Mouse (Mus musculus) right cerebral cortex, postnatal 4 days (tissue): ENCODE measurements at regions not wholly inside any gene's neighbourhood (a gene's known extent, or its start where the extent isn't known, plus 50 kb on each side); places are given as distances from the start of the nearest gene placed in this dataset.

Source experiments
- DNase-seq: peaks from one replicate; pipeline ENCODE4 v3.0.0-alpha.2; 2022

GRCm38 (mm10) chr13:112044372-112044771, 235.6 kb upstream of the Map3k1 start:
- no peak for DNase-seq

- DNase-seq, result no peak
These were observed 237.7 kb upstream of the Map3k1 start for GRCm38 (mm10) chr13:112046247-112047211.

GRCm38 (mm10) chr13:112047408-112047807, 238.6 kb upstream of the Map3k1 start:
- no peak for DNase-seq

GRCm38 (mm10) chr13:112047874-112048273, 239.1 kb upstream of the Map3k1 start:
- no peak for DNase-seq

- no peak for DNase-seq
These were observed 239.5 kb upstream of the Map3k1 start for GRCm38 (mm10) chr13:112048327-112048726.

GRCm38 (mm10) chr13:112050892-112051291, 237.4 kb upstream of the Ankrd55 start:
- no peak for DNase-seq

- DNase-seq, result no peak
These were observed 236.2 kb upstream of the Ankrd55 start for GRCm38 (mm10) chr13:112052011-112052410.

- no peak for DNase-seq
These were observed 235.8 kb upstream of the Ankrd55 start for GRCm38 (mm10) chr13:112052456-112052855.

GRCm38 (mm10) chr13:112054879-112055371, 233.3 kb upstream of the Ankrd55 start:
- DNase-seq, result no peak

GRCm38 (mm10) chr13:112058218-112058617, 230.0 kb upstream of the Ankrd55 start:
- no peak for DNase-seq

- DNase-seq, result no peak
These were observed 229.5 kb upstream of the Ankrd55 start for GRCm38 (mm10) chr13:112058771-112059170.

GRCm38 (mm10) chr13:112062024-112062423, 226.2 kb upstream of the Ankrd55 start:
- DNase-seq, result no peak

GRCm38 (mm10) chr13:112063409-112064111, 224.7 kb upstream of the Ankrd55 start:
- no peak for DNase-seq

- DNase-seq, result no peak
These were observed 223.6 kb upstream of the Ankrd55 start for GRCm38 (mm10) chr13:112064681-112065080.

GRCm38 (mm10) chr13:112067066-112067847, 221.0 kb upstream of the Ankrd55 start:
- DNase-seq, result no peak

- no peak for DNase-seq
These were observed 217.5 kb upstream of the Ankrd55 start for GRCm38 (mm10) chr13:112070757-112071156.

GRCm38 (mm10) chr13:112071209-112071955, 216.9 kb upstream of the Ankrd55 start:
- no peak for DNase-seq

- DNase-seq, result no peak
These were observed 216.3 kb upstream of the Ankrd55 start for GRCm38 (mm10) chr13:112071956-112072314.

GRCm38 (mm10) chr13:112073519-112074406, 214.5 kb upstream of the Ankrd55 start:
- DNase-seq, result no peak

GRCm38 (mm10) chr13:112075847-112076479, 212.3 kb upstream of the Ankrd55 start:
- DNase-seq, result no peak

- DNase-seq, result no peak
These were observed 210.2 kb upstream of the Ankrd55 start for GRCm38 (mm10) chr13:112078088-112078487.
